Mouse (Mus musculus) midbrain, embryonic 15.5 days (tissue): ENCODE measurements around the gene Vamp5. TPM values are rescaled to one million over a fixed set of nuclear protein-coding genes. Genes with fewer than 3 reads are reported as not detected.

Source experiments
- ATAC-seq: fragments of 200-750 bp; cut with Nextera tagmentation; replicated peaks from 2 replicates; pipeline ENCODE4 v1.8.0; 2017; ENCODE audit warnings: moderate TSS enrichment
- H3K27ac ChIP-seq: fragments of 300-500 bp; sonication (generic); 2 replicates; pipeline ENCODE4 v1.5.1; 2015; ENCODE audit warnings: mild to moderate bottlenecking, inconsistent platforms
- H3K27me3 ChIP-seq: fragments of 300-500 bp; sonication (generic); replicated peaks from 2 replicates; pipeline ENCODE4 v1.6.1; 2015; ENCODE audit warnings: inconsistent platforms
- H3K36me3 ChIP-seq: fragments of 300-500 bp; sonication (generic); replicated peaks from 2 replicates; pipeline ENCODE4 v1.6.1; 2015; ENCODE audit warnings: inconsistent platforms
- H3K4me1 ChIP-seq: fragments of 300-500 bp; sonication (generic); 2 replicates; pipeline ENCODE4 v1.6.1; 2015; ENCODE audit warnings: inconsistent platforms
- H3K4me2 ChIP-seq: fragments of 300-500 bp; sonication (generic); 2 replicates; pipeline ENCODE4 v1.6.1; 2015; ENCODE audit warnings: inconsistent platforms, mild to moderate bottlenecking, moderate library complexity
- H3K4me3 ChIP-seq: fragments of 300-500 bp; sonication (generic); 2 replicates; pipeline ENCODE4 v1.5.1; 2015; ENCODE audit warnings: mild to moderate bottlenecking, inconsistent platforms
- H3K9ac ChIP-seq: fragments of 300-500 bp; sonication (generic); 2 replicates; pipeline ENCODE4 v1.6.1; 2015; ENCODE audit warnings: mild to moderate bottlenecking, inconsistent platforms
- H3K9me3 ChIP-seq: fragments of 300-500 bp; sonication (generic); 2 replicates; pipeline ENCODE4 v1.6.1; 2016; ENCODE audit warnings: inconsistent platforms
- WGBS: fragments of 180-500 bp; shearing (Covaris S2); methylation state at CpG from one replicate; pipeline ENCODE4 v1.1.7; 2015; ENCODE audit warnings: mixed read lengths; 5-methylcytosine and 5-hydroxymethylcytosine counted together
- polyA plus RNA-seq: library from polyadenylated mRNA; unstranded; fragments of >200 nt; fragmentation: Nextera tagmentation; extraction: Ambion mirVana; gene quantifications from 2 replicates; pipeline ENCODE4 v1.2.1, GENCODE M21; 2015

The Vamp5 gene
- polyA plus RNA-seq, 1 experiment from 2014 or later, result 20.2 TPM

GRCm38 (mm10) chr6:72359891-72360598 lies 20.2 kb downstream of the Vamp5 start:
- no peak overlapping the region for H3K4me2 ChIP-seq
- no peaks in the 10 kb centered on the region for H3K9me3 ChIP-seq
- ATAC-seq, result no peak
- 83% methylated on average over 11 of the region's 11 CpGs for WGBS
- H3K4me3 ChIP-seq, result no peak overlapping the region
- H3K4me1 ChIP-seq, result peaks cover 33% of the 10 kb centered on the region
- no peaks in the 10 kb centered on the region for H3K27me3 ChIP-seq
- H3K36me3 ChIP-seq, result 0 out of 2 replicates have a peak, but pooled peaks cover 4% of the 10 kb centered on the region
- H3K27ac ChIP-seq, result no peak overlapping the region
- no peak overlapping the region for H3K9ac ChIP-seq

GRCm38 (mm10) chr6:72359343-72359742 lies 20.9 kb downstream of the Vamp5 start:
- peaks cover 39% of the 10 kb centered on the region for H3K4me1 ChIP-seq
- H3K36me3 ChIP-seq, result 0 out of 2 replicates have a peak, but pooled peaks cover 4% of the 10 kb centered on the region
- H3K27ac ChIP-seq, result no peak overlapping the region
- H3K9me3 ChIP-seq, result no peaks in the 10 kb centered on the region
- no peak overlapping the region for H3K4me3 ChIP-seq
- no peaks in the 10 kb centered on the region for H3K27me3 ChIP-seq
- 90% methylated on average over 2 of the region's 2 CpGs for WGBS
- no peak for ATAC-seq
- H3K4me2 ChIP-seq, result no peak overlapping the region
- no peak overlapping the region for H3K9ac ChIP-seq

- ATAC-seq, result no peak
- WGBS, result 92% methylated on average over 10 of the region's 10 CpGs
- peaks cover 43% of the 10 kb centered on the region for H3K4me1 ChIP-seq
Observed at GRCm38 (mm10) chr6:72358086-72358764, 22.0 kb downstream of the Vamp5 start.

DNA sequence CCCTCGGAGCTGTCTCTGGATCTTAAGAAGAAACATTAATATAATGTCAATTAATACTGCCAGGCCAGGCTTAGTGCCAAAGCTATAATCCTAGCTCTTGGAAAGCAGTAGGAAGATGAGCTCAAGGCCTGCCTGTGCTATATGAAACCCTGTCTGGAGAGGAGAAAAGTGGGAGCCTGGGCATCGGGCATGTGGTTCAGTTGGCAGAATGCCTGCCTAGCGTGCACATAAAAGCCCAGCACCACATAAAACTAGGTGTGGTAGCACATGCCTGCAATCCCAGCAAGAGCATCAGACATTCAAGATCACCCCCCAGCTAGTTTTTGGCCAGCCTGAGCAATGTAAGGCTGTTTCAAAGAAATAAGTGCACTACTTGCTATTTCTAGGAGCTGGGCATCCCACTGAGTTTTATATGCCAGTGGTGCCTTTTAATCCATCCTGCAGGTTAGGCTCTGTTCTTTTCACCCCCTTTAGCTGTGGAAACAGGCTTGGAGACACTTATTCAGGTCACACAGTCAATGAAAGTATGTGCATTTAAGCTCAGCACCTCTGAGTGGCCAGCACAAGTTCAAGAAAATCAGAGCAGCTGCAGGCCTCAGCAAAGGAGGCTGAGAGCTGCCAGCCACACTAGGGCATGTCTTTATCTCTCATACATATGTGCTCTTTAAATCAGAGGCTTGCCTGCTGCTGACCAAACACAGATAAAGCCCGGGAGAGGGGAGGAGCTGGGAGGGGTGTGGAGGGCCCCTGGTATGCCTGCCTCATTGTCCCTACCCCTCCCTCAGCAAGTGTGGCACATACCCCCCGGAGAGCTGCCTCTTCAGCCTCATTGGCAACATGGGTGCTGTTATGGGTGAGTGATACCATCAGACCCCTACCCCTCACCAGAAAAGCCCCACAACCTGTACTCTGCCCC lies 22.8 kb downstream of the Vamp5 start:
- Histone ChIP-seq H3K4me3 (no peak overlapping the region), H3K36me3 (0 out of 2 replicates have a peak, but pooled peaks cover 4% of the 10 kb centered on the region), H3K4me1 (peaks cover 40% of the 10 kb centered on the region), H3K27me3 (no peaks in the 10 kb centered on the region), H3K4me2 (no peak overlapping the region), H3K9me3 (no peaks in the 10 kb centered on the region), H3K9ac (no peak overlapping the region), H3K27ac (no peak overlapping the region)
- ATAC-seq, result no peak
- 80% methylated on average over 5 of the region's 5 CpGs for WGBS

More at GRCm38 (mm10) chr6:72358086-72358764, 22.0 kb downstream of the Vamp5 start:
- H3K9ac ChIP-seq, result no peak overlapping the region
- 0 out of 2 replicates have a peak, but pooled peaks cover 4% of the 10 kb centered on the region for H3K36me3 ChIP-seq
- no peak overlapping the region for H3K4me3 ChIP-seq
- no peak overlapping the region for H3K27ac ChIP-seq
- H3K4me2 ChIP-seq, result no peak overlapping the region
- H3K9me3 ChIP-seq, result no peaks in the 10 kb centered on the region
- H3K27me3 ChIP-seq, result no peaks in the 10 kb centered on the region

DNA sequence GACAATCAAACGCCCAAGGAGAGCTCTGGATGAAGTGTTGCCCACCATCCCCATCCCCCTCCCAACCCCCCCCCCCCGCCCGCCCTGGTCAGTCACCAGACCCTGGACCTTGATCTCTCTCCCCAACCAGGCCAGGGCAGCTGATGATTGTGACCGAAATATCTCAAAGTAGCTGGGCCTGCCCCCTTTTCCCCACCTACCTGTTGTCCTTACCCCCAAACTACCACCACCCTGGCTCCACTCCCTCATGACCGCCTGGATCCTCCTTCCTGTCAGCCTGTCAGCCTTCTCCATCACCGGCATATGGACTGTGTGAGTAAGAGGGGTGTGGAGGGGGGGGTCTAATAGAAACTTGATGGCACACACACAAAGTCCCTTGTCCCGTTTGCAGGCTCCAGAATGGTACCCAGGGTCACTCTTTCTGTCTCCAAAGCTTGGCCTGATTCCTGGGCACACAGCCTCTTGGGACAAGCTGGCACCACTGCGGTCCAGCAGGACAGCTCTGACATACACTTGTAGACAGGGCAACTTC lies 24.2 kb downstream of the Vamp5 start:
- Histone ChIP-seq H3K27me3 (no peaks in the 10 kb centered on the region), H3K27ac (peak overlapping the region; percentile 67), H3K4me3 (peak overlapping the region; percentile 58), H3K4me1 (peaks cover 32% of the 10 kb centered on the region), H3K36me3 (0 out of 2 replicates have a peak, but pooled peaks cover 4% of the 10 kb centered on the region), H3K9me3 (no peaks in the 10 kb centered on the region), H3K9ac (peak overlapping the region; percentile 76), H3K4me2 (peak overlapping the region; percentile 84)
- peak; percentile 26 for ATAC-seq
- WGBS, result 34% methylated on average over 8 of the region's 8 CpGs

- H3K4me3 ChIP-seq, result peak within 1 kb of the TSS; percentile 58
- no peaks in the 10 kb centered on the region for H3K9me3 ChIP-seq
- ATAC-seq, result peak; percentile 88
- peak within 1 kb of the TSS; percentile 67 for H3K27ac ChIP-seq
- peaks cover 6% of the 10 kb centered on the region; the same call in 1 of the 2 replicates for H3K36me3 ChIP-seq
- H3K4me2 ChIP-seq, result peak within 1 kb of the TSS; percentile 84
- peaks cover 25% of the 10 kb centered on the region for H3K4me1 ChIP-seq
- no peaks in the 10 kb centered on the region for H3K27me3 ChIP-seq
- WGBS, result under 1% methylated on average over 68 of the region's 71 CpGs
- peak within 1 kb of the TSS; percentile 76 for H3K9ac ChIP-seq
Observed at GRCm38 (mm10) chr6:72355066-72355911, 25.0 kb downstream of the Vamp5 start, which contains the start of gene Tmem150a. Gene Tmem150a, plus strand, starts transcription at chr6:72355447.

DNA sequence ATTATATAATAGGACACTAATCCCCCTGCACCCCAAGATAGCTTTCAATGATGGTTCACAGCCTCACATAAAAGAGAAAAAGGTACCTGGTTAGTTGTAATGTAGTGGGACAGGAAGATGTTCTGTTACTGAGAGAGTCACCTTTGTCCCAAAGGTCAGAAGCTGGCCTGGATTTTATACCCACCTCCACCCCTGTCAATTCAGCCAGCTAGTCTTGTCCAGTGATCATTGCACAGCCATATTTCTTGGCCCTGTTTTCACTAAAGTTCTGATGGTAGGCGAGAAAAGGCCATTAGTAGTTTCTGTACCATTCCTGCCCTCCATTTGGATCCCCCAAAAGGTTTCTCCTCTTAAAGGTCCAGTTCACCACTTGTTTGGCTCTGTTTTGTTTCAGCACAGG lies 26.2 kb downstream of the Vamp5 start:
- H3K4me2 ChIP-seq, result peak overlapping the region; percentile 84; the same call in 1 of the 2 replicates
- 88% methylated on average over 1 of the region's 1 CpGs for WGBS
- H3K27ac ChIP-seq, result no peak overlapping the region

DNA sequence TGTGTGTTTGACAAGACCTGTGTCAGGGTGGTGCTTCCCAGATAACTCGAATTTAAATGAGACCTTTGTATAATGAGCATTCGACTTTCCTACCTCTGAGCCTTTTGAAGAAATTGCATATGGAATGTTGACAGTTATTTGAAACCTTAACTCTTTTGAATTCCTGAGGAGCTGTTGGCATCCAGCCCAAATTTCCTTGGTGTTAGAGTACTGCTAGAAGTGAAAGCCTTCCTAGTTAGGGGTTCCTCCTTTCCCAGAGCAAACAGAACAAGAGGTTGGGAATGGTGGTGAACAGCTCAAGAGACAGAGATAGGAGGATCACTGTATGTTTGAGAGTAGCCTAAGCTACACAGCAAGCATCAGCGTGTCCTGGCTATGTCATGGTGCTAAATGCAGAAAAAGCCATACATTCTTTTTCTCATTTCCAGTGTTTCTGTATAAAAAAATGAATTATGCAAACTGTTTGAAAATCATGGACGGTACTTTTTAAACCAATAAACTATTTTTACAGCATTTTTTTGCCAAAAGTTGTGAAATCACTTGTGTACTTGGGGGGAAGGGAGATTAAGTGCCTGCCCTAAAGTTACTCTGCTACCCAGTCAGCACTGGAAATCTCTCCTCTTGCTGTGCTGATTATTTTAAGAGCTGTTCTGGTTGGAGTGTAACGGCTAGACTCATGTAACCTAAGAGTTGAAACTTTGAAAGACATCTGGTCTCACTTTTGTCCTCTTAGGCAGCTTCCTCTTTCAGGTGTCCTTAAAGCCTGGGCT lies 27.4 kb downstream of the Vamp5 start:
- H3K27me3 ChIP-seq, result no peaks in the 10 kb centered on the region
- H3K4me2 ChIP-seq, result no peak overlapping the region
- H3K4me1 ChIP-seq, result peaks cover 38% of the 10 kb centered on the region
- WGBS, result 81% methylated on average over 5 of the region's 5 CpGs
- no peaks in the 10 kb centered on the region for H3K9me3 ChIP-seq
- peaks cover 7% of the 10 kb centered on the region; the same call in 1 of the 2 replicates for H3K36me3 ChIP-seq
- no peak for ATAC-seq
- H3K27ac ChIP-seq, result no peak overlapping the region
- H3K9ac ChIP-seq, result no peak overlapping the region
- H3K4me3 ChIP-seq, result no peak overlapping the region

More for the DNA sequence above, 26.2 kb downstream of the Vamp5 start:
- no peak for ATAC-seq
- Histone ChIP-seq H3K9me3 (no peaks in the 10 kb centered on the region), H3K27me3 (no peaks in the 10 kb centered on the region), H3K36me3 (peaks cover 7% of the 10 kb centered on the region; the same call in 1 of the 2 replicates), H3K4me1 (peaks cover 26% of the 10 kb centered on the region), H3K9ac (no peak overlapping the region), H3K4me3 (no peak overlapping the region)

GRCm38 (mm10) chr6:72350214-72350613 lies 30.1 kb downstream of the Vamp5 start:
- no peaks in the 10 kb centered on the region for H3K9me3 ChIP-seq
- no peak overlapping the region for H3K27ac ChIP-seq
- 95% methylated on average over 2 of the region's 2 CpGs for WGBS
- no peaks in the 10 kb centered on the region for H3K27me3 ChIP-seq
- H3K4me2 ChIP-seq, result no peak overlapping the region
- H3K9ac ChIP-seq, result no peak overlapping the region
- H3K4me3 ChIP-seq, result no peak overlapping the region
- ATAC-seq, result no peak
- H3K4me1 ChIP-seq, result peaks cover 40% of the 10 kb centered on the region
- H3K36me3 ChIP-seq, result peaks cover 7% of the 10 kb centered on the region; the same call in 1 of the 2 replicates

DNA sequence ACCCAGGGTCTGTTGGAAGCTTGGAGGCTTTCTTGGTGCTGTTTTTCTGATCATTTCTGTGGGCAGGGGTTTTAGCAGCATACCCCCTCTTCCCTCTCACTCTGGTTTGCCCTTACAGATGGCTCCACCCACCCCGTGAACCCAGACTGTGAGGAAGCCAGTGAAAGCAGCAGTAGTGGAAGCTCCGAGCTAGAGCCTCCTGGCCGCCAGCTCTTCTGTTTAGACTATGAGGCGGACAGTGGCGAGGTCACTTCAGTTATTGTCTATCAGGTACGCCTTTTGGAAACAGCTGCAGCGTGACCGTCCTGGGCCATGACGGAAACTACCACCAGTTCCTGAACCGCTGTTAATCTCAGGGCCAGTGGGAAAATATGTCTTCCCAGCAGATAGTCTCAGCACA lies 31.9 kb downstream of the Vamp5 start:
- no peaks in the 10 kb centered on the region for H3K9me3 ChIP-seq
- 81% methylated on average over 10 of the region's 10 CpGs for WGBS
- peak overlapping the region; percentile 77; the same call in 1 of the 2 replicates for H3K4me2 ChIP-seq
- H3K4me3 ChIP-seq, result peak overlapping the region; percentile 93; the same call in 1 of the 2 replicates
- H3K4me1 ChIP-seq, result peaks cover 42% of the 10 kb centered on the region
- H3K27ac ChIP-seq, result no peak overlapping the region
- ATAC-seq, result no peak
- H3K9ac ChIP-seq, result peak overlapping the region; percentile 94; the same call in 1 of the 2 replicates
- no peaks in the 10 kb centered on the region for H3K27me3 ChIP-seq
- peaks cover 7% of the 10 kb centered on the region; the same call in 1 of the 2 replicates for H3K36me3 ChIP-seq
